ENCODE assay signal across 17 mouse cellular contexts in the genomic region with DNA sequence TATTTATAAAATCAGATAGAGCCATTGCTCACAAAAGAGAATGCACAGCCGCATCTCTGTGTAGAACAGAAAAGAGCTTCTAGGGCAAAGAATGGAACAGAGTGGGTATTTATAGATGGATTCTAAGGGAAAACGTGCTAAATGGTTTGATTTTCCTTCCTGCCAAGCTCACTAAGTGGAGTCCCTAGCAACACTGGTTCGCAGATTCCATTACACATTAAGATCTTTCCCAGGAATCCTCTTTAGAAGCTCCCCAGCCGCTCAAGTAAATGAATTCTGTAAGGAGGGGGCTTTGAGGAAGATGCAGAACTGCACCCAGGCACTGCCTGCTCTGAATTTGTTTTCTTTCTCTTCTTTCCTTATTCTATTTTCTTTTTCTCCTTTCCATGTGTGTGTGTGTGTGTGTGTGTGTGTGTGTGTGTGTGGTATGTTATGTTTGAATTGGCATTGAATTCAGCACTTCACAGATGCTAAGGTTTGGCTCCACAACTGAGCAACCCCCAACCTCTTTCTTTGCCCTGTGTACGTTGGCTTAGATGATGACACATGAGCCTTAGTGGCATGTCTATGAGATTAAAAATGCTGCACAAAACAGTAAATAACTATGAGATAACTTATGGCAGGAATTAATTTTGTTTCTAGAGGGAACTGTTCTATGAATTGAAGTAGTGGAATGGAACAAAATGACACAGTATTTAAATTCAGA.
A peak's percentile ranks its signal among the peaks of the same experiment; 100 is the strongest.
DNase-seq lines count a peak whose midpoint lies in the region; ATAC-seq and TF ChIP-seq lines count a peak whose summit lies in the region.
"Had no signal": no experiment of that assay in that cellular context is flagged by ENCODE, and none has a peak within 500 bp of the region (broad histone marks: within the 10 kb centered on the region; RNA-seq: fewer than 3 reads in every experiment).

No protein-coding gene starts in this region.

- no peaks in the 10 kb centered on the region for H3K36me3 ChIP-seq in midbrain, embryonic 15.5 days (replicated peaks)
- no peaks in the 10 kb centered on the region for H3K36me3 ChIP-seq in midbrain, embryonic 13.5 days
- no peaks in the 10 kb centered on the region for H3K36me3 ChIP-seq in hindbrain, postnatal 0 days (ENCODE audit: insufficient read depth, low read length)
- H3K36me3 ChIP-seq: embryonic facial prominence, embryonic 12.5 days; heart, embryonic 12.5 days; midbrain, embryonic 12.5 days had no signal

- 47% methylated on average over 5 of the region's 5 CpGs for WGBS in midbrain, embryonic 15.5 days
- WGBS in midbrain, embryonic 13.5 days = 47% methylated on average over 5 of the region's 5 CpGs
- 37% methylated on average over 5 of the region's 5 CpGs for WGBS in hindbrain, postnatal 0 days

- ATAC-seq in frontal cortex, adult (ENCODE audit: low TSS enrichment) = peak; percentile 83
- peak; percentile 60; the same call in 1 of the 2 replicates for ATAC-seq in midbrain, embryonic 15.5 days (replicated peaks)
- no peak for ATAC-seq in midbrain, embryonic 13.5 days
- ATAC-seq in hindbrain, postnatal 0 days = no peak
- ATAC-seq: inflammation-experienced regulatory T-cells, adult 6 months had no signal

- H3K9ac ChIP-seq in midbrain, embryonic 15.5 days = no peak overlapping the region
- H3K9ac ChIP-seq in midbrain, embryonic 13.5 days (replicated peaks) = no peak overlapping the region
- H3K9ac ChIP-seq in hindbrain, postnatal 0 days (replicated peaks; ENCODE audit: low read length) = no peak overlapping the region
- H3K9ac ChIP-seq: embryonic facial prominence, embryonic 12.5 days; heart, embryonic 12.5 days; liver, embryonic 14.5 days; midbrain, embryonic 12.5 days had no signal

- H3K4me3 ChIP-seq in midbrain, embryonic 15.5 days = no peak overlapping the region
- no peak overlapping the region for H3K4me3 ChIP-seq in midbrain, embryonic 13.5 days (replicated peaks)
- no peak overlapping the region for H3K4me3 ChIP-seq in hindbrain, postnatal 0 days (ENCODE audit: low read length)
- H3K4me3 ChIP-seq: embryonic facial prominence, embryonic 12.5 days; heart, embryonic 12.5 days; midbrain, embryonic 12.5 days had no signal

- H3K4me1 ChIP-seq in midbrain, embryonic 15.5 days = no peaks in the 10 kb centered on the region
- no peaks in the 10 kb centered on the region for H3K4me1 ChIP-seq in midbrain, embryonic 13.5 days (replicated peaks)
- no peaks in the 10 kb centered on the region for H3K4me1 ChIP-seq in hindbrain, postnatal 0 days (ENCODE audit: insufficient read depth, low read length)
- H3K4me1 ChIP-seq: embryonic facial prominence, embryonic 12.5 days; heart, embryonic 12.5 days; midbrain, embryonic 12.5 days had no signal

- H3K27me3 ChIP-seq in midbrain, embryonic 15.5 days (replicated peaks) = no peaks in the 10 kb centered on the region
- no peaks in the 10 kb centered on the region for H3K27me3 ChIP-seq in midbrain, embryonic 13.5 days
- no peaks in the 10 kb centered on the region for H3K27me3 ChIP-seq in hindbrain, postnatal 0 days (ENCODE audit: insufficient read depth, low read length)
- H3K27me3 ChIP-seq: embryonic facial prominence, embryonic 12.5 days; heart, embryonic 12.5 days; midbrain, embryonic 12.5 days had no signal

- H3K27ac ChIP-seq in midbrain, embryonic 15.5 days = no peak overlapping the region
- H3K27ac ChIP-seq in midbrain, embryonic 13.5 days = no peak overlapping the region
- no peak overlapping the region for H3K27ac ChIP-seq in hindbrain, postnatal 0 days
- H3K27ac ChIP-seq: embryonic facial prominence, embryonic 12.5 days; liver, embryonic 14.5 days; macrophage; midbrain, embryonic 12.5 days had no signal

- no peaks in the 10 kb centered on the region for H3K9me3 ChIP-seq in midbrain, embryonic 15.5 days
- no peaks in the 10 kb centered on the region for H3K9me3 ChIP-seq in midbrain, embryonic 13.5 days
- no peaks in the 10 kb centered on the region for H3K9me3 ChIP-seq in hindbrain, postnatal 0 days (ENCODE audit: low read length)
- H3K9me3 ChIP-seq: embryonic facial prominence, embryonic 12.5 days; heart, embryonic 12.5 days; midbrain, embryonic 12.5 days had no signal

- H3K4me2 ChIP-seq in midbrain, embryonic 15.5 days = no peak overlapping the region
- no peak overlapping the region for H3K4me2 ChIP-seq in midbrain, embryonic 13.5 days (replicated peaks)
- no peak overlapping the region for H3K4me2 ChIP-seq in hindbrain, postnatal 0 days (ENCODE audit: low read depth, low read length)
- H3K4me2 ChIP-seq: embryonic facial prominence, embryonic 12.5 days; heart, embryonic 12.5 days; midbrain, embryonic 12.5 days had no signal

- no peak for DNase-seq in frontal cortex, postnatal 10 days (ENCODE audit: low spot score in 2 of 2)
- peak; percentile 22 for DNase-seq in brain, embryonic 18.5 days (ENCODE audit: low read depth, low spot score)
- DNase-seq in hindbrain, postnatal 0 days (ENCODE audit: low spot score) = peak; percentile 28
- no peak for DNase-seq in urinary bladder, adult 2 months (ENCODE audit: low spot score)
- DNase-seq: cerebellum, adult 9-10 months; heart, postnatal 14 days; kidney, adult 2 months; kidney, postnatal 10 days had no signal

- no peak for TF ChIP-seq CTCF in hindbrain, postnatal 0 days (IDR thresholded peaks at IDR 0.05; ENCODE audit: low read depth)

Comparison
In these comparisons a context has a peak if more than half of its experiments do, and no peak if none do; other contexts are left out.
1. ATAC-seq: peak in frontal cortex, adult (single experiment) and midbrain, embryonic 15.5 days (single experiment); none in midbrain, embryonic 13.5 days (single experiment) and hindbrain, postnatal 0 days (single experiment).
2. DNase-seq: peak in brain, embryonic 18.5 days (single experiment) and hindbrain, postnatal 0 days (single experiment); none in frontal cortex, postnatal 10 days (0 of 2) and urinary bladder, adult 2 months (single experiment).